Mouse (Mus musculus): ENCODE measurements around the gene Ctsz.

Gene Ctsz

GRCm38 (mm10) chr2:174391936-174392335 lies 46.9 kb downstream of the Ctsz start:
- DNase-seq = no peak

GRCm38 (mm10) chr2:174381021-174381420 lies 57.8 kb downstream of the Ctsz start:
- DNase-seq = no peak
